ENCODE assay signal across 12 mouse cellular contexts in genomic region chr2:169679951-169680350, GRCm38 (mm10). TPM values are rescaled to one million over a fixed set of nuclear protein-coding genes. Genes with fewer than 3 reads are reported as not detected.
A peak's percentile ranks its signal among the peaks of the same experiment; 100 is the strongest.
DNase-seq lines count a peak whose midpoint lies in the region; ATAC-seq and TF ChIP-seq lines count a peak whose summit lies in the region.
"Had no signal": no experiment of that assay in that cellular context is flagged by ENCODE, and none has a peak within 500 bp of the region (broad histone marks: within the 10 kb centered on the region; RNA-seq: fewer than 3 reads in every experiment).

No protein-coding gene starts in this region.

- H3K4me1 ChIP-seq in heart, postnatal 0 days (ENCODE audit: control insufficient read depth, insufficient read depth), result peaks cover 1% of the 10 kb centered on the region; the same call in 1 of the 2 replicates
- H3K4me1 ChIP-seq in hindbrain, embryonic 14.5 days (replicated peaks; ENCODE audit: control insufficient read depth, insufficient read depth, low read length), result peaks cover 10% of the 10 kb centered on the region
- peaks cover 26% of the 10 kb centered on the region for H3K4me1 ChIP-seq in midbrain, embryonic 15.5 days
- H3K4me1 ChIP-seq: megakaryocyte, embryonic 14.5 days had no signal

- ATAC-seq in heart, postnatal 0 days (ENCODE audit: insufficient read depth, low read depth), result no peak
- ATAC-seq in hindbrain, embryonic 14.5 days (ENCODE audit: low FRiP score), result no peak
- 0 out of 2 replicates have a peak, but pooled peaks have one; percentile 45 for ATAC-seq in midbrain, embryonic 15.5 days (replicated peaks)
- ATAC-seq in monocyte, adult 5-6 weeks (replicated peaks; ENCODE audit: insufficient number of reproducible peaks, low FRiP score, low TSS enrichment, poor library complexity, severe bottlenecking), result no peak

- TF ChIP-seq CTCF in heart, postnatal 0 days (IDR thresholded peaks at IDR 0.05; ENCODE audit: low read depth), result no peak

- H3K27ac ChIP-seq in heart, postnatal 0 days (ENCODE audit: low read depth), result peak overlapping the region; percentile 39; the same call in 1 of the 2 replicates
- H3K27ac ChIP-seq in hindbrain, embryonic 14.5 days, result peak overlapping the region; percentile 12; the same call in 1 of the 2 replicates
- peak overlapping the region; percentile 40 for H3K27ac ChIP-seq in midbrain, embryonic 15.5 days

- no peak for TF ChIP-seq EP300 in heart, postnatal 0 days (IDR thresholded peaks at IDR 0.05; ENCODE audit: low read depth)

- intact Hi-C loops in heart, postnatal 14 days (cut with DNase I), result no loop called here
- intact Hi-C loops in gastrocnemius, postnatal 36 days (cut with DNase I), result no loop called here

- H3K4me2 ChIP-seq in heart, postnatal 0 days (ENCODE audit: low read depth, low read length), result no peak overlapping the region
- H3K4me2 ChIP-seq in hindbrain, embryonic 14.5 days (replicated peaks), result no peak overlapping the region
- no peak overlapping the region for H3K4me2 ChIP-seq in midbrain, embryonic 15.5 days

- H3K9me3 ChIP-seq in heart, postnatal 0 days (replicated peaks; ENCODE audit: control insufficient read depth, low read length), result no peaks in the 10 kb centered on the region
- H3K9me3 ChIP-seq in hindbrain, embryonic 14.5 days (ENCODE audit: control insufficient read depth, low read length), result no peaks in the 10 kb centered on the region
- H3K9me3 ChIP-seq in midbrain, embryonic 15.5 days, result no peaks in the 10 kb centered on the region

- no peaks in the 10 kb centered on the region for H3K36me3 ChIP-seq in heart, postnatal 0 days (replicated peaks; ENCODE audit: control insufficient read depth, insufficient read depth, low read length)
- H3K36me3 ChIP-seq in hindbrain, embryonic 14.5 days (replicated peaks; ENCODE audit: control insufficient read depth, insufficient read depth), result no peaks in the 10 kb centered on the region
- H3K36me3 ChIP-seq in midbrain, embryonic 15.5 days (replicated peaks), result no peaks in the 10 kb centered on the region

- no peaks in the 10 kb centered on the region for H3K27me3 ChIP-seq in heart, postnatal 0 days (ENCODE audit: control insufficient read depth, insufficient read depth, low read length)
- no peaks in the 10 kb centered on the region for H3K27me3 ChIP-seq in hindbrain, embryonic 14.5 days (ENCODE audit: control insufficient read depth, insufficient read depth, low read length)
- no peaks in the 10 kb centered on the region for H3K27me3 ChIP-seq in midbrain, embryonic 15.5 days (replicated peaks)
- H3K27me3 ChIP-seq: megakaryocyte, embryonic 14.5 days had no signal

- DNase-seq in heart, postnatal 0 days (ENCODE audit: low spot score), result no peak
- DNase-seq in heart, postnatal 14 days, result no peak
- DNase-seq in brain, adult 2 months (ENCODE audit: low read depth, low spot score), result peak; percentile 63
- DNase-seq in hindbrain, embryonic 14.5 days (ENCODE audit: low spot score), result no peak
- no peak for DNase-seq in gastrocnemius, adult 18-20 months (ENCODE audit: low spot score)
- DNase-seq in gastrocnemius, postnatal 36 days, result no peak
- DNase-seq: cerebellum, adult 11-12 months; kidney, adult 18-20 months; spleen, adult 18-20 months had no signal

- H3K9ac ChIP-seq in heart, postnatal 0 days (replicated peaks; ENCODE audit: low read depth, low read length), result no peak overlapping the region
- no peak overlapping the region for H3K9ac ChIP-seq in hindbrain, embryonic 14.5 days
- H3K9ac ChIP-seq in midbrain, embryonic 15.5 days, result no peak overlapping the region

- 53% methylated on average over 5 of the region's 5 CpGs for WGBS in heart, postnatal 0 days
- WGBS in hindbrain, embryonic 14.5 days, result 39% methylated on average over 5 of the region's 5 CpGs
- WGBS in midbrain, embryonic 15.5 days, result 25% methylated on average over 5 of the region's 5 CpGs

- H3K4me3 ChIP-seq in heart, postnatal 0 days (ENCODE audit: low read depth, low read length), result no peak overlapping the region
- H3K4me3 ChIP-seq in hindbrain, embryonic 14.5 days (replicated peaks; ENCODE audit: low read length), result no peak overlapping the region
- H3K4me3 ChIP-seq in midbrain, embryonic 15.5 days, result no peak overlapping the region
- H3K4me3 ChIP-seq: megakaryocyte, embryonic 14.5 days had no signal

RNA-seq across cellular contexts. Expression of gene Tshz2, which starts 47.1 kb away (rescaled TPM):
- total RNA-seq in heart, postnatal 0 days (2014; rRNA removed; ENCODE audit: low replicate concordance), result 4.0 and 7.8 TPM in 2 replicates
- polyA plus RNA-seq in heart, postnatal 0 days (2015; fragmentation: Nextera tagmentation; extraction: Ambion mirVana), result 2.5 and 2.8 TPM in 2 replicates
- total RNA-seq in heart, postnatal 14 days (2021), result 10 to 100 TPM; 15.5 to 17.8 TPM
- polyA plus RNA-seq in hindbrain, embryonic 14.5 days (2014; fragmentation: Nextera tagmentation; extraction: Ambion mirVana), result 29.8 and 38.1 TPM in 2 replicates
- polyA plus RNA-seq in midbrain, embryonic 15.5 days (2015; fragmentation: Nextera tagmentation; extraction: Ambion mirVana), result 18.1 and 22.7 TPM in 2 replicates
- not detected in 3 replicates for total RNA-seq in monocyte, adult 5-6 weeks (2017)
- total RNA-seq in gastrocnemius, adult 18-20 months (2021), result 10 to 100 TPM in 1 of 2 experiments, 1 to 10 TPM in 1; 9.4 to 11.5 TPM
- total RNA-seq in gastrocnemius, postnatal 36 days (2021), result 10 to 100 TPM in 1 of 2 experiments, 1 to 10 TPM in 1; 9.4 to 10.7 TPM
